Mouse (Mus musculus) ovary, postnatal 10 days (tissue): ENCODE data around the gene Neurl2.
"Not testable (repeated sequence)": the region's sequence is repeated elsewhere in the genome, so short reads cannot be mapped to it uniquely, and the experiment has no call there.

Source experiments
- DNase-seq: peaks from one replicate; pipeline ENCODE4 v3.0.0; 2022; ENCODE audit warnings: low spot score

Gene Neurl2

DNA sequence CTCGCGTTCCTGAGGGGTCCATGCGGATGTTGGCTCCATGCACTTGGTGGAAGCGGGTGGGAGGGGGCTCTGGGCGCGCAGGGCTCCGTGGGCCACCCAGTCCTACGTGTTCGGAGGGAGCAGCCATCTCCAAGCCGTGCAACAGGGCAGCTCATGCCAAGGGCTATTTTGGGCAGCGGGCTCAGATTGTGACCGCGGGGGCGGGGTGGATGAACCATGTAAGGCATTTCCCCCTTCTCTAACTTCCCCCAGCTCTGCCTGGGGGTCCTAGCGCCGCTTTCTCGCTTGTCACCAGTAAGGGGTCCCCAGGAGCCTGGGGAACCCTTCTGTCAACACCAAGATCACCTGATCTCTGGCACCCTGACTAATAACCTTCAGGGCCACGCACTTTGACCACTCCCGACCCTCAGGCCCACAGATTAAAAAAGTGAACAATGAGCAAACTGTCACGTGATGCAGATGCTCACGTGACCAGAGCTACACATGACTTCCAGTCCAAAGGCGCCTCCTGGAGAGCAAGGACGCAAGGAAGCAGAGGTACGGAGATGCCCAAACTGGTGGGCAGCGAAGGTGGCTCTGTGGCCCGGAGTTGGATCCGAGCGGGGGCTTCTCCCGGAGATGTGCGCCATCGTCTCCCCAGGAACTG lies at the start of gene Neurl2:
Gene Neurl2, minus strand, starts transcription at position 143 of the 646 bp plus-strand sequence.
- peak; percentile 90 for DNase-seq

DNA sequence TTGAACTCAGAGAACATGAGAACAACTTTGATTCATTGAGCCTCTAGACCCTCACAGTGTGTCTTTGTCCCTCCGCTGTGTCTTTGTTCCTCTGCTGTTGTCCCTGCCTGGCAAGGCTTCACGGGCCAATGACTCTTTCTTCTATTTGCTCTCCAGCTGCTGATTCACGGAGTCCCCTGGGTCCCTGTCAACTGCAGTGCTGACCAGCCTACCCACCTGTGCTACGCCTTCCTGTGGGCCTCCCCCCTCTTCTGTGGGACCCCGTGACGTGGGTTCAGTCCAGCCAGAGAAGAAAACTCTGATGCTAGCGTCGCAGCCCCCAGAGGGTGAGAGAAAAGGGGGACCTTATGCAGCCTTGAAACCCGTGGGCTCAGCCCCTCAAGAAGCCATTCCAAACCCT lies 49.4 kb upstream of the Neurl2 start:
- no peak for DNase-seq

DNA sequence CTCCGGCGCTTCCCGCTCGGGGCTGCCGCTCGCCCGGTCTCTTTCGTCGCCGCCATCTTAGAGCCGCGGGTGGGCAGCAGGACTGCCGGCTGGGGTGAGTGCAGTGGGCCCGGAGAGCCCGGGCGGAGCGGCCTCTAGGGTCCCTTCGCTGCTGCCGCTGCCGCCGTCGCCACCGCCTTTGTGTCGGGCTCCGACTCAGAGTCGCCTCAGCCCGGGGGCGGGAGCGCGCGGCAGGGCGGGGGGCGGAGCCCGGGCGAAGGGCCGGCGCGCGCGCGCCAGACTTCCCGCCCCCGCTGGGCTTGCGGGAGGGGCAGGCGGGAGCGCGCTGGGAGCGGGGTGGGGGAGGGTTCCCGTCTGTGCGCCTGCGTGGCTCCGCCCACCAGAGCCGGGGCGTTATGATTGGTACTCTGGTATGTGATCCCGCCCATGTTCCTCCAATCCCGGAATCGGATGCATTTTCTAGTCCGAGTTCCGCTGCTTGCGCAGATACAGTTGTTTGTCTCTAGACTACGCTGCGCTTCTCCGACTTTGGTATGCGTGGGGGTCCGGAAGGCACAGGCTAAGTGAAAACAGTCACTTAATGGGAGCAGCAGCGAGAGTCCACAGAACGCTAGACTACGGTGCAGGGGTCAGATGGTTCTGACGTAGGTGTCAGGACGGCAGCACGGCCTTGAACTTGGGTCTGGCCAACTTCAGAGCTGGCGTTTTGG lies 46.5 kb upstream of the Neurl2 start:
- peak; percentile 85 for DNase-seq

DNA sequence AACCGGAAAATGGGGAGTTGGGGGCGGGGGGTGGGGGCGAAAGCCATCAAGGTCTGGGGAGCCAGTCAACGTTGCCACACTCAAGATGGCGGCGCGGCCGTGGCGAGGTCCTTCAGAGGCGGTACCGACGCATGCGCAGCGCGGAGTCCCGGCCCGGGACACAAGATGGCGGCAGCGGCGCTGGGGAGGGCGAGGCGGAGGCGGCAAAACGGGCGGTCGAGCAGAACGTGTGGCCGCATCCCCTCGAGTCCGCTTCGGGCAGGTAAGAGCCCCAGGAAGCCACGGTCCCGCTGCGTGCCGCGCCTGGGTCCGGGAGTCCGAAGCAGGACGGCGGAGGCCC lies 45.9 kb upstream of the Neurl2 start, which contains the start of gene Pcif1:
Gene Pcif1, plus strand, starts transcription at position 77 of the 340 bp plus-strand sequence.
- DNase-seq, result peak; percentile 98

DNA sequence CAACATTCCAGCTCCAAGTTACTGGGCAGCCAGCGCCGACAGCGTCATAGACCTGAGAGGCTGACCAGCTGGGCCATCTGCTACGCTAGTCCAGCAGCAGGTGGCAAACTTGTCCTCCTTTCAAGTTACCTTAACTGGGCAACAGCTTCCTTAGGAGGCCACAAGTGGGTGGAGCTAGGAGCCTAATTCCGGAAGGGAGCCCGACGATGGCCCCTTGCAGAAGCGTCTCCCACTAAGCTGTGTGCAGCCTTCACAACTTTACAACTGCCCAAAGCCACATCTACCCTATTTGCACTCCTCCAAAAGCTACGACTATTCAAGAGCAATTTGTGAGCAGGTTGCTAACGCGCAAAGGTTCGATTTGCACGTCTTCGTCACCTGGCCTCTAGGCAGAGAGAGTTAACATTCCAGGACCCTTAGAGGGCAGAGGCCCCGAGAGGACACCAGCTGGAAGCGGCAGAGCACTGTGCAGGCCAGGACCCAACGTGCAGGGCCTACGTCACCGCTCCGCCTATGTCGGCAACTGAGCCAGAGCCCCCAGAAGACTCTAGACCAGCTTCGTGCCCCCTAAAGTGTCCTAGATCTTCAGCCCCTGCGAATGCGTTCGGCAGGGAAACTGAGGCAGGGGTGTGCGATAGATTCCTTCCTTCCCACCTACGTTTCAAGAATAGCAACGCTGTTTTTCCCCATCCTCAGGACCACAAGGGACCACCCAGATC lies 45.4 kb upstream of the Neurl2 start:
- DNase-seq, result no peak

DNA sequence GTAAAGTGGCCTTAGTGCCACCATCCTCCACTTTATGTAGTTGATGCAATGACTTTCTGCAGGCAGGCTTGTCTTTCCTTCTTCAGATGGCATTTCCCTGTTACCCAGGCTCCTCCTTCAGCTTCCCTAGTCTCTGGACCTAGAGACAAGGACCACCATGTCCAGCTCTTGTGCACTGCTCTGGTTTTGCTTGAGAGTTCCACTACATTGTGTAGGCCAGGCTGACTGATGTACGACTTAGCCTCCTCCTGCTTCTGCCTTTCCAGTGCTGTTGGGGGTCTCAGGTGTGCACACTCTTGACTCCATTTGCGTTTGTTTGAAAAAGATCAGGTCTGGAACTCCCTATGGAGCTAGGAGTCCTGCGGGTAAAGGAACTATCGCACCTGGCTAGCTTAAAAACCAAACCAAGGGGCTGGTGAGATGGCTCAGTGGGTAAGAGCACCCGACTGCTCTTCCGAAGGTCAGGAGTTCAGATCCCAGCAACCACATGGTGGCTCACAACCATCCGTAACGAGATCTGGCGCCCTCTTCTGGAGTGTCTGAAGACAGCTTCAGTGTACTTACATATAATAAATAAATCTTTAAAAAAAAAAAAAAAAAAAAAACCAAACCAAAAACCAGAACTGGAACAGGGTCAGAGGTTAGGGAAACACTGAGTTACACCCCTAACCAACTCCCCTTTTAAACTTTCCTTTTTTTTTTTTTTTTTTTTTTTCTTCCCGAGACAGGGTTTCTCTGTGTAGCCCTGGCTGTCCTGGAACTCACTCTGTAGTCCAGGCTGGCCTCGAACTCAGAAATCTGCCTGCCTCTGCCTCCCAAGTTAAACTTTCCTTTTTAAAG lies 44.3 kb upstream of the Neurl2 start:
- DNase-seq, result not testable (repeated sequence)

DNA sequence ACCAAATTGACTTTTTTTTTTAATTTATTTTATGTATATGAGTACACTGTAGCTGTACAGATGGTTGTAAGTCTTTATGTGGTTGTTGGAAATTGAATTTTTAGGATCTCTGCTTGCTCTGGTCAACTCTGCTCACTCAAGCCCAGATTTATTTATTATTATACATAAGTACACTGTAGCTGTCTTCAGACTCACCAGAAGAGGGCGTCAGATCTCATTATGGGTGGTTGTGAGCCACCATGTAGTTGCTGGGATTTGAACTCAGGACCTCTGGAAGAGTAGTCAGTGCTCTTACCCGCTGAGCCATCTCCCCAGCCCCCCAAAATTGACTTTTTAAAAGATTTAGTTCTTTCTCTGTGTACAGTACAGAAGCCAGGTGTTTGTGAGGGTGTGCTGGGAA lies 42.4 kb upstream of the Neurl2 start:
- not testable (repeated sequence) for DNase-seq

DNA sequence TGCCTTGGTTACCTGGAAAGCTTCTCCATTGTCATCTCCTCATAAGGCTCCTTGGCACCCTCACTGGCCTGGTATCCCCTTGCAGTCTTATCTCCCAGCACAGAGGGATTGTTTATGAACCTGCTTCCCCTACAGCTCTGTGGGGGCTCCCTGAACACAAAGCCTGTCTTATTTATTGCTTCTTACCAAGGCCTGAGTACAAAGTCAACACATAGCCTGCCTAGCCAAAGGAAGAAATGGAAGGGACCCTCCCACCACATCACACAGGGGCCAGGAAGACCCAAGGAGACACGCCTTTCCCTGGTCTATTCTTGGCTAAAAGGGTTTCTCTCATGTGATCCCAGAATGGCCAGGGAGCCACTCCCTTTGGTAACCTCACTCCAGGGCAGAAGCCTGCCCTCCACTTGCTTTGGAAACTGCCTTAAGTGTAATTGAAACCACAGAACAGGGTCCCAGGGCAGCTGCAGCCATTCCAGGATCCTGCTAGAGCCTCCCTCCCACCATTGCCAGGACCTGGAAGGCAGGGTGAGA lies 41.0 kb upstream of the Neurl2 start:
- no peak for DNase-seq

DNA sequence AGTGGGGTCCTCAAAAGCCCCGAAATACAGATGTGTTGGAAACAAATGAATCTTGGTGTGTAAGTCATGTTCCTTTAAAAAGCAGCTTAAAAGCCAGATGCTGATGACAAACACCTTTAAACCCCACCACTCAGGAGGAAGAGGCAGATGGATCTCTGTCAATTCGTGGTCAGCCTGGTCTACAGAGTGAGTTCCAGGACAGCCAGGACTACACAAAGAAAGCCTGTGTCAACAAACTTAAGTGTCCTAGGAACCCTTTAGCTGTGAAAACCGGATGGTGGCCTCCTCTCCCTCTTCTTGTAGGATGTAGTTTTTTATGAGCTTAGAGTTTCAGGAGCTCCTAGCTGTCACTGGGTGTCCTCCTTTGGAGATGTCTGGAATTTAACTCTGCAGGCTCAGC lies 40.4 kb upstream of the Neurl2 start:
- no peak for DNase-seq

DNA sequence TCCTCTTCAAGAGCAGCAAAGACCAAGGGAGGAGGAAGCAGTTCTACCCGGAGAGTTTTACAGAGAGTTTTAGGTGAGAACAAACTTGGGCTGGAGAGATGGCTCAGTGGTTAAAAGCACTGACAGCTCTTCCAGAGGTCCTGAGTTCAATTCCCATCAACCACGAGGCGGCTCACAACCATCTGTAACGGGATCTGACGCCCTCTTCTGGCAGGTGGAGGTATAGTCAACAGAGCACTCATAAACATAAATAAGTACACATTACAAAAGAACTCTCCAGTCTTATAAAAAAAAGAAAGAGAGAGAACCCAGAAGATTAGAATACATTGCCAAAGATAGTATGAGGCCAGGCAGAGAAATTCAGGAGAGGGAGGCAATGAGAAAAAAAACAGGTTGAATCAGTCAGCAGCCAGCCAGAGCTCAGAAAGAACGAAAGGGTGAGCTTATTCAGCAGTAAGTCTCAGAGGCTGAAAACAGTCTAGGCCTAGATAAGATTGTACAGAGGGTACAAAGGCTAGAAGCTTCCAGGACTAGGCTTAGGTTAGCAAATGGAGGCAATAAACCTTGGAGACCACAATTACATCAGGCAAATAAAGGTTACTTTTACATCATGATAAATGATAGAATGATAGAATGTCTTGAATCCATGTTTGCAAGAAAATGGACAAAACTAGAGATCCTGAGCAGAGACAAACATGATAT lies 38.5 kb upstream of the Neurl2 start:
- no peak for DNase-seq

DNA sequence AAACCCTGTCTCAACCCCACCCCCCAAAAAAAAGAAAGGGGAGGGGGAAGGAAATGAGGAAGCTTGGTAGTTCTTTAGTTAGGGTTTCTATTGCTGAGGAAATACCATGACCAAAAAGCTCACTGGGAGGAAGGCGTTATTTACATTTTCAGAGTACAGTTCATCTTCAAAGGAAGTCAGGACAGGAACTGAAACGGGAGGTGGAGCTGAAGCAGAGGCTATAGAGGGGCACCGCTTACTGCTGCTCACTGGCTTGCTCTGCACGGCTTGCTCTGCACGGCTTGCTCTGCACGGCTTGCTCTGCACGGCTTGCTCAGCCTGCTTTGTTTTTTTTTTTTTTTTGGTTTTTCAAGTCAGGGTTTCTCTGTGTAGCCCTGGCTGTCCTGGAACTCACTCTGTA lies 35.2 kb upstream of the Neurl2 start:
- no peak for DNase-seq

DNA sequence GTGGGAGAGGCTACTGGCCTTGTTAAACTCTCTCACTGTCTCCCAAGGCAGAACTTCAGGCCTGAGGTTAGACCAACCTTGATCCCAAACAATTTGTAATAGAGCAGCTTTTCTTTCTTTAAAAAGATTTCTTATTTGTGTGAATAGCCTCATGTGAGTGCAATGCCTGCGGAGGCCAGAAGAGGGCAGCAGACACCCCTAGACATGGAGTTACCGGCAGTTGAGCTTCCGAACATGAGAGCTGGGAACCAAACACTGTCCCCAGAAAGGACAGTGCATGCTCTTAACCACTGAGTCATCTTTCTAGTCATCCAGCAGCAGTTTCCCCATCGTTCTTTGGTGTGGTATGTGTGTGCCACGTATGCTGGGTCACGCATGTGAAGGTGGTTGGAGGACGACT lies 34.3 kb upstream of the Neurl2 start:
- DNase-seq, result no peak

DNA sequence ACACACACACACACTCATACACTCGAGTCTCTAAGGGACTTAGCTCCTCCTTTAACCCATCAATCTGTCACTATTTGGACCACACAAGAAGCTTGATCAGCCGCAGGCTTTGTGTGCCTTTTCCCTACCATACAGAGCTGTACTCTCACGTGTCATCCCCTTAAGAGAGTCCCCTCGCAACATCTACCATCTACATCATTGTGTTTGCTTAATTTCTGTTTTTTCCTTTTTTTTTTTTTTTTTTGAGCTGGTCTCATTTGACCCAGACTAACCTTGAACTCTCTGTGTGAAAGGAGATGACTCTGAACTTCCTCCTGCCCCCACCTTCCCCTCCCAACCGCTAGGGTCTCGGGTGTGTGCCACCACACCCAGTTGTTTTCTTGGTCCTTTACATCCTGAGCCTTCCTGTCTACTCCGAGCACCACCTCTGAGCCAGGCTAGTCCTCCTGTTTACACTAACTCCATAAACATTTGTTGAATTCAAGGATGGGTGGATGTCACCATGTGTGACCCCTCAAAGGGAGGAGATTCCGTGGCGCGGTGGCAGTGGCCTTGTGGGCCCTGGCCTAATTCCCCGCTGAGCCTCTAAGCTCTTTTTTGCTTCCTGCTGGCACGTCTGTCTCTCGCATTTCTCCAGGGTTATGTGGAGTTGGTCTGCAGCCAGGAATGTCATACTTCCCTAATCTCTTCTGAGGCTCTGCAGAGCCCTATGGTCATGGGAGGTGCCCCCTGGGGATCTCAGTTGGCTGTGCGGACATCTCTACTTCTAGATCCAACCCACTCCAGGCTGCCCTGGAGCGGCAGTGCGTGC lies 33.7 kb upstream of the Neurl2 start:
- DNase-seq, result no peak

DNA sequence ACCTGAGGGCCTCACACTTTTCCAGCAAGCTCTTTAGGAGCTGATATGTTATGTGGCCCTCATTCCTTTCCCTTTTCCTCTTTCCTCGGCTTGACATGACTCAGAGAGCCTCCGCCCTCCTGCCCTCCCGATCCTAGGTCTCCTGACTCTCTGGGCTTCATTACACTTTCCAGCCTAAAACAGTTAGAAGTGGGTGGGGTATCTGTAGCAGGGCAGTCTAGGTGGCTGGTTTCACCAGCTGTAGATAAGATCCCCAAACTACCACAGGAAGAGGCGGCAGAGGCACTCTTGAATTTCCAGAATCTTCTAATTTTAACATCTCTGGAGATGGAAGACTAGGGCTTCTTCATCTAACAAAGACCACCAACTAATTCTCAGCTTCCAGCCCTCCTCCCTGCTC lies 31.3 kb upstream of the Neurl2 start:
- DNase-seq, result no peak

DNA sequence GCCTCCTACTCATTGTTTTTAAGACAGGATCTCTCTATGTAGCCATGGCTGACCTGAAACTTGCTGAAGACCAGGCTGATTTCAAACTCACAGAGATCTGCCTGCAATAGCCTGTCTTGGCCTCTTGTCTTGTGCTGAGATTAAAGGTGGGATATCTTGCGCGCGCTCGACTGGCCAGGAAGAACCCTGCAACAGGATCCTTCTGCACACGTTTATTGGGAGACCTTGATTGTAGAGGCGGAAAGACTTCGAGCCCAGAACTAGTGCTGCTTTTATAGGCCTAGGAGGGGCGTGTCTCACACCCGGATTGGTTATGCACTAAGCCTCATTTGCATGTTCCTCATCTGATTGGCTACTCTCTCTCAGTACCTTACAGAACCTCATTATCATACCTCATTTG lies 30.2 kb upstream of the Neurl2 start:
- DNase-seq, result not testable (repeated sequence)

DNA sequence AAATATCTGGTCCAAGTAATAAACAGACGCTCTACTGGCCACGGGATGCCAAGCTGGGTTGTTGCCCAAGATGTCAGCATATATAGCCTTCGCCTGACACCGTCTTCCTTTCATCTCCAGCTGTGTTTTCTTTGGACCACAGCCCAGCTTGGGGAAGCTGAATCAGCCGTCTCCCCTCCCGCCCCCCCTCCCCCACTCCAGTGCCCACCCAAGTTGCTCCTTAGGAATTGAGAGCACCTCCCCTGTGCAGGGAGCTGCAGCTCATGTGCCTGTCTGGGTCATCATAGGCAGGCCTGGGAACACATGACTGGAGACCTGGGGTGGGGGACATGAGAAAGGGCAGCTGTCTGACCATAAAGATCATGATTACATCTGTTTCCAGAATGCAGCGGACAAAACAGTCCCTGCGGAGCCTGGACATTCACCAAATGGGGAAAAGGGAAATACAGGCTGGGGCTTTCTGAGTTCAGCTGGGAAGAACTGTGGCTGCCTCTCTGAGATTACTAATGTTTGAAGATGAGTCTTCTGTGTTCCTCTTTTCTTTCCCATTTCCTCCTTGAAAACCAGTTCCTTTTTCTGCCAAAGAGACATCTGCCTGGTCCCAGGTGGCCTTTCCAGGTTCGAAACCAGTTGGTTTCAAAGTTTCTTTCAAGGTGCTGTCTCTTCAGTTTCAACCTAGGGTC lies 29.1 kb upstream of the Neurl2 start:
- DNase-seq, result no peak

DNA sequence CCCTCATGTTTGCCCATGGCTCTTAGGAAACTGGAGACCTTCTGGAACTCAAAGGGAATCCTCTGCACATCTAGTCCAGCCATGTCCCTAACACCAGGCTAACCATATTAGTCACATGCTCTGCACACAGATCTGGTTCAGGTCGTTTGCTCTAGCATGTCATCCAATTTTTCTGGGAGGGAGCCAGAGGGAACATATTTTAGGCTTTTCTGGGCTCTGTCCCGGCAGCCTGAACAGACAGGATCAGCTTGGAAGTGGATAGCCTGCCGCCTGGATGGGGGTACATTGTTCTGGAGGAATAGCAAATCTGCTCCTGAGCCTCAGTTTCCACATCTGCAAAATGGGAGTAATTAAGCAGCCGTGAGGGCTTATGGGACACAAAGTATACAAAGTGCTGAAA lies 27.8 kb upstream of the Neurl2 start:
- no peak for DNase-seq

DNA sequence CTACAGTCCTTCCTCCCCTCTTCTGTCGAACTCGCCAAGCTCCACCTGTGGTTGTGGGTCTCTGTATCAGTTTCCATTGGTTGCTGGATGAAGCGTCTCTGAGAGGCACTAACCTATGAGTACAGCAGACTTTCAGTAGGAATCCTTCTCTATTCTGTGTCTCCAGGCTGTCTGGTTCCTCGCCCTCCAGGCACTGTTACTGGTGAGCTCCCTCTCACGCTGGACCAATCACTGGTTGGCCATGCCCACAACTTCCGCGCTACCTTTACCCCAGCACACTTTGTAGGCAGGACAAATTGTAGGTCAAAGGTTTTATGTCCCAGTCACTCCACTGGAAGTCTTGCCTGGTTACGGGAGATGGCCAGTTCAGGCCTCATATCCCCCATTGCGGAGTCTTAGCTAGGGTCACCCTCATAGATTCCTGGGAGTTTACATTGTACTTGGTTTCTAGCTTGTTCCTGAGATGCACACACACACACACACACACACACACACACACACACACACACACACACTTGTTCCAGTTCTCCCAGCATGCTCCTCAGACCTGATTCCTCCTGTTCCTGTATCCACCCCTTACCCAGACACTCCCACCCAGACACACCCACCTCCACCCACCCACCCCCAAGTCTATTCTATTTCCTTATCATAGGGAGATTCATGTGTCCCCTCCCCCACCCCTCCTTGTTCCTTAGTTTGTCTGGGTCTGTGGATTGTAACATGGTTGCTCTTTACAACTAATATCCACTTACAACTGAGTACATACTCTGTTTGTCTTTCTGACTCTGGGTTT lies 26.6 kb upstream of the Neurl2 start:
- no peak for DNase-seq

DNA sequence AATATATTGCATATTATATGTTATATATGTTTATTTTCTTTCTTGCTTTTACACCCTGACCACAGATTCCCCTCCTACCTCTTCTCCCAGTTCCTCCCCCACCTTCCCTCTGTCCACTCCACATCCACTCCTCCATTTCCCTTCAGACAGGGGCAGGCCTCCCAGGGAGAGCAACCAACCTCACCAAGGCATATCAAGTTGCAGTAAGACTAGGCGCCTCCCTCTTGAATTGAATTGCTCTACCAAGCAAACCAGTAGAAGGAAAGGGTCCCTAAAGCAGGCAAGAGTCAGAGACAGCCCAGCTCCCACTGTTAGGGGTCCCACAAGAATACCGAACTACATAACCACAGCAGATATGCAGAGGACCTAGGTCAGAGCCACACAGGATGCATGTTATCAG lies 25.9 kb upstream of the Neurl2 start:
- DNase-seq, result no peak
